Mouse (Mus musculus): ENCODE results near the gene Smg5. TPM values are rescaled to one million over a fixed set of nuclear protein-coding genes. Genes with fewer than 3 reads are reported as not detected.

Smg5 gene
- total RNA-seq, 2 experiments from 2014 or later, result 64.5 to 65.7 TPM

- no peak for DNase-seq (ENCODE audit: low spot score in 2 of 2)
Measured at GRCm38 (mm10) chr3:88393776-88394375, 57.8 kb downstream of the Smg5 start.

GRCm38 (mm10) chr3:88395288-88395687 lies 59.2 kb downstream of the Smg5 start:
- no peak for DNase-seq (ENCODE audit: low spot score in 2 of 2)

- DNase-seq (ENCODE audit: low spot score in 2 of 2), result no peak
Measured at GRCm38 (mm10) chr3:88395742-88396141, 59.7 kb downstream of the Smg5 start.

- no peak for DNase-seq (ENCODE audit: low spot score in 2 of 2)
Measured at GRCm38 (mm10) chr3:88398666-88399065, 62.6 kb downstream of the Smg5 start.

DNA sequence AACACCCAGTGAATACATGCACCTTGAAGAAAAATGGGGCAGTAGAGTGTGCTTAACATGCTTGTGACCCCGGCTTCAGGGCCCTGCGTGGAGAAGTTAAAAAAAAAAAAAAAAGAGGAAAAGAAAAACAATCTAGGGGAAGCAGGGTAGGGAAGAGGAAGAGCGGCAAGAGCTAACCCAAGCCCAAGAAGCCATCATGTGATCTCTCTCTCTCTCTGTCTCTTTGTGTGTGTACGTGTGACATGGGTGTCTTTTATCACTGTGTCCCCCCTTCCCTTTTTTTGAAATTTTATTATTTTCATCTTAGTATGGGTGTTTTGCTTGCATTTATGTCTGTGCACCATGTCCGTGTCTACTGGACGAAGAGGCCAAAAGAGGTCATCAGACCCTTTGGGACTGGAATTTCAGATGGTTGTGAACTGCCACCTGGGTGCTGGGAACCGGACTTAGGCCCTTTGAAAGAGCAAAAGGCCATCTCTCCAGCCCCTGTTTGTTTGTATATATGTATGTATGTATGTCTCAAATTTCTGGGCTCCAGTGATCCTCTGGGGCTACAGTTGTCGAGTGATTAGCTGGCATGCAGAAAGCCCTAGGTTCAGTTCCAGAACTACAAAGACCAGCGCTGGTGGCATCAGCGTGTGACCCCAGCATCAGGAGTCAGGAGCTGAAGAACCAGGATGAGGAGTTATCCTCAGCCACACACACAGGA lies 67.6 kb downstream of the Smg5 start:
- no peak for DNase-seq (ENCODE audit: low spot score in 2 of 2)

- DNase-seq (ENCODE audit: low spot score in 2 of 2), result peak; percentile 47 to 82
Measured at GRCm38 (mm10) chr3:88407090-88407489, 71.0 kb downstream of the Smg5 start.

DNA sequence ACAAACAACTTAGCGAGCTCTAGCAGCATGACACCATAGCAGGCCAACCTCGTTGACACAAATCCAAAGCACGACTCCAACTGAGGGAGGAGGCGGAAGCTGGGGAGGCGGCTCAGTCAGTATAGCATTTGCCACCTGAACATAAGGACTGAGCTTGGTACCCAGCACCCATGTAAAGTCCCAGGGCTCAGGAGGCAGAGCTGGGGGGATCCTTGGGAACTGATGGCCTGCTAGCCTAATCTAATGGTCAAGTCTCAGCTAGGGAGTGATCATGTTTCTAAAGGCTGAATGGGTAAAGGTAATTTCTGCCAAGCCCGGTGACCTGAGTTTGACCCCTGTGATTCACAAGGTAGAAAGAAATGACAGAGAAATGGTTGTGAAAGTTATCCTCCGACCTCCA lies 71.5 kb downstream of the Smg5 start:
- DNase-seq (ENCODE audit: low spot score in 2 of 2), result no peak

DNA sequence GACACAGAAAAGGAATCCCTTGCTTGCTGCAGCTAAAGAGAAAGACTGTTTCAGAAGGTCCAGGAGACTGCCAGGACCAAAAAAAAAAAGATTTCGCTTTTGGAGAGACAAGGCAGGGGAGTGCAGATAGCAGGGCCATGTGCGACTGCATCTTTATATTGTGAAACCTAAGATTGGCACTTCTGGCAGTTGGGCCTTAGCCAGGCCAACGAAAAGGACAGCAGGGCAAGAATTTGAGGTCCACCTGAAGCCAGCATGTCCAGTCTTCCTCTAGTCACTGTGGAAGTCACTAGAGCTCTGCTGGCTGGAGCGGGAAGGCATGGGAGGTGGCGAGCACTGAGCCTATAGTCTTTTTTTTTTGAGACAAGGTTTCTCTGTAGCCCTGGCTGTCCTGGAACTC lies 72.9 kb downstream of the Smg5 start:
- DNase-seq (ENCODE audit: low spot score in 2 of 2), result no peak

DNA sequence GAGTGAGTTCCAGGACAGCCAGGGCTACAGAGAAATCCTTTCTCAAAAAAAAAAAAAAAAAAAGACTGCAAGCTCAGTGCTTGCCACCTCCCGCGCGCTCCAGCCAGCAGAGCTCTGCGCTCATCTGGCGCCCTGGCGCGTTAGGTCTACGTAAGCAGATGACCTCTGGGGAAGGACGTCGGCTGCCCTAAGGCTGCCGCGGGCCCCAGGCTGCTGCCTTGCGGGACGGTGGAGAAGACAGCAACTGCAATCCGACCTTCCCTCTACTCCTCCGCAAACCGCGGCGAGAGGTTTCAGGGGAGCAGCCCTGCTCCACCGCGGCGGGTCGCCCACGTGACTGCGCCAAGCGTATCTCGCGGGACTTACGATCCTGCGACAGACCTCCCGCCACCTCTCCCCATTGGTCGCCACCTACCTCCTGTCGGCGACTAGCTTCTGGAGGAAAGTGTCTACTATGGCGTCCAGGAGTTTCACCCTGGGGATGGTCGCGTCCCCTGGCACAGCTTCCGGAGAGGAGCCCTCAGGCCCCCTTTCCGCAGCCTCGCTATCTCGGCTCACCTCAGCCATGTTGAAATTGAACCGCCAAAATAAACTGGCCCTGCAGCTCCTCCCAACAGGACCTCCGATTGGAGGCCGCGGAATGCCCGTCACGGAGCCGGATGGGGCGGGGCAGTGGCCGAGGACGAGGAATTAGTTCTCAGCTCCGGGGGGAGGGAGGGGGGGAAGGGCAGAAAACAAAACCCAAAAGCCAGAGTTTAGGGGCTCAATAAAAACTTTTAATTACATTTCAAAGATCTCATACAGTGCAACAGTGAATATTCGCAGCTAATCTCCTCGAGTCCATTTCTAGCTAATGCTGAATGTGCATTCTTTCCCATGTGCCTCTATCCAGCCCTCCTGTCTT lies 73.9 kb downstream of the Smg5 start, which contains the start of gene Pmf1:
Gene Pmf1, minus strand, starts transcription at position 591 of the 904 bp plus-strand sequence.
- DNase-seq (ENCODE audit: low spot score in 2 of 2), result peak; percentile 86 to 88

DNA sequence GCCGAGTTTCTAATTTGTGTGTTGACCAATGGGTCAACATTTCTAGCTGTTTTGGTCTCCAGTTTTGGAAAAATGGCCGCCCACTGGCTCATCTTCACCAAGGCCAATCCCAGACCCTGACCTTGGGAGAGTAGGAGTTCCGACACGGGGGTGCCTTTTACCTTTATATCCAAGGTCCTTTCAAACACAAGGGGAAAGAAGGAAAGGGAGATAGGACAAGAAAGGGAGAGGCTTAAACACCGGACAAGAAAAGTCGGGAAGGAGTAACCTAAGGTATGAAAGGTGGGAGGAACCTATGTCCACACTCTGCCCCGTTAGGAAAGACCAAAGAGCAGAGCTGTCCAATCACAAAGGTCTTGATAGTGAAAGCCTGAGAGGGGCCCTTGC lies 74.6 kb downstream of the Smg5 start:
- no peak for DNase-seq (ENCODE audit: low spot score in 2 of 2)

- no peak for DNase-seq (ENCODE audit: low spot score in 2 of 2)
Measured at GRCm38 (mm10) chr3:88411681-88412080, 75.6 kb downstream of the Smg5 start.

Other genes starting within 250 kb of the Smg5 start
- gene Mef2d, start 193.9 kb upstream of the Smg5 start, total RNA-seq (2021), result 100 to 1,000 TPM; 194 to 205 TPM
- not detected for gene Rhbg, start 81.6 kb upstream of the Smg5 start, total RNA-seq (2021)
- gene Gm38392, start 49.0 kb upstream of the Smg5 start, total RNA-seq (2021), result under 1 TPM; 0.52 to 0.71 TPM
- gene Tsacc, start 39.3 kb upstream of the Smg5 start, total RNA-seq (2021), result 1 to 10 TPM; 2.7 to 3.9 TPM
- 100 to 1,000 TPM; 186 to 189 TPM for gene Cct3, start 39.1 kb upstream of the Smg5 start, total RNA-seq (2021)
- gene Glmp, start 11.2 kb upstream of the Smg5 start, total RNA-seq (2021), result 10 to 100 TPM; 89.8 to 94.5 TPM
- 1 to 10 TPM; 1.5 to 2.3 TPM for gene Tmem79, start 112 bp upstream of the Smg5 start, total RNA-seq (2021)
- 10 to 100 TPM; 14.0 to 16.6 TPM for gene Paqr6, start 28.3 kb downstream of the Smg5 start, total RNA-seq (2021)
- gene Bglap3, start 36.5 kb downstream of the Smg5 start, total RNA-seq (2021), result under 1 TPM; 0.23 to 0.97 TPM
- not detected for gene Bglap2, start 42.4 kb downstream of the Smg5 start, total RNA-seq (2021)
- gene Bglap, start 48.2 kb downstream of the Smg5 start, total RNA-seq (2021), result not detected
- gene Pmf1, start 74.1 kb downstream of the Smg5 start, total RNA-seq (2021), result 1 to 10 TPM; 5.9 to 6.5 TPM
- 10 to 100 TPM; 71.9 to 73.0 TPM for gene Slc25a44, start 88.9 kb downstream of the Smg5 start, total RNA-seq (2021)
- 10 to 100 TPM; 40.4 to 41.5 TPM for gene Sema4a, start 124.9 kb downstream of the Smg5 start, total RNA-seq (2021)
- gene Lmna, start 173.7 kb downstream of the Smg5 start, total RNA-seq (2021), result 10 to 100 TPM; 36.5 to 40.2 TPM
- gene Mex3a, start 196.1 kb downstream of the Smg5 start, total RNA-seq (2021), result 1 to 10 TPM; 2.0 to 2.2 TPM
- gene Rab25, start 212.0 kb downstream of the Smg5 start, total RNA-seq (2021), result not detected
- 100 to 1,000 TPM; 112 to 113 TPM for gene Lamtor2, start 216.8 kb downstream of the Smg5 start, total RNA-seq (2021)
- 100 to 1,000 TPM; 118 to 122 TPM for gene Ubqln4, start 217.5 kb downstream of the Smg5 start, total RNA-seq (2021)
- 10 to 100 TPM; 91.5 to 97.2 TPM for gene Ssr2, start 239.6 kb downstream of the Smg5 start, total RNA-seq (2021)